Mouse (Mus musculus) neural tube, embryonic 10.5 days (tissue): ENCODE data around the gene Lrrc7.

Experiments used
- DNase-seq: peaks from one replicate; pipeline ENCODE4 v3.0.0-alpha.2; 2017; ENCODE audit warnings: low spot score; ENCODE audit errors: extremely low spot score

Gene Lrrc7

GRCm38 (mm10) chr3:158561987-158562360, at the start of gene Lrrc7:
Gene Lrrc7, minus strand, starts transcription at chr3:158562221.
- peak; percentile 77 for DNase-seq

GRCm38 (mm10) chr3:158607065-158607464, 45.0 kb upstream of the Lrrc7 start:
- DNase-seq = no peak

- DNase-seq = no peak
Observed at GRCm38 (mm10) chr3:158605274-158605673, 43.3 kb upstream of the Lrrc7 start.

GRCm38 (mm10) chr3:158561256-158561986, 600 bp downstream of the Lrrc7 start:
- peak; percentile 67 for DNase-seq

- DNase-seq = peak; percentile 65
Observed at GRCm38 (mm10) chr3:158560891-158561255, 1.1 kb downstream of the Lrrc7 start.

- DNase-seq = peak; percentile 20
Observed at GRCm38 (mm10) chr3:158559691-158560650, 2.0 kb downstream of the Lrrc7 start.

GRCm38 (mm10) chr3:158559131-158559658, 2.8 kb downstream of the Lrrc7 start:
- no peak for DNase-seq

- DNase-seq = no peak
Observed at GRCm38 (mm10) chr3:158558631-158559030, 3.4 kb downstream of the Lrrc7 start.

- DNase-seq = no peak
Observed at GRCm38 (mm10) chr3:158554280-158554679, 7.7 kb downstream of the Lrrc7 start.

GRCm38 (mm10) chr3:158552105-158552504, 9.9 kb downstream of the Lrrc7 start:
- DNase-seq = no peak

- no peak for DNase-seq
Observed at GRCm38 (mm10) chr3:158543481-158543880, 18.5 kb downstream of the Lrrc7 start.

- DNase-seq = no peak
Observed at GRCm38 (mm10) chr3:158532859-158533258, 29.2 kb downstream of the Lrrc7 start.

GRCm38 (mm10) chr3:158528471-158528870, 33.5 kb downstream of the Lrrc7 start:
- no peak for DNase-seq

- DNase-seq = no peak
Observed at GRCm38 (mm10) chr3:158493730-158494129, 68.3 kb downstream of the Lrrc7 start.

GRCm38 (mm10) chr3:158479677-158480076, 82.3 kb downstream of the Lrrc7 start:
- DNase-seq = no peak

- DNase-seq = no peak
Observed at GRCm38 (mm10) chr3:158400600-158400999, 161.4 kb downstream of the Lrrc7 start.

GRCm38 (mm10) chr3:158391534-158391933, 170.5 kb downstream of the Lrrc7 start:
- no peak for DNase-seq

- no peak for DNase-seq
Observed at GRCm38 (mm10) chr3:158388076-158388454, 174.0 kb downstream of the Lrrc7 start.

- no peak for DNase-seq
Observed at GRCm38 (mm10) chr3:158387413-158388075, 174.5 kb downstream of the Lrrc7 start.

- DNase-seq = no peak
Observed at GRCm38 (mm10) chr3:158386848-158387247, 175.2 kb downstream of the Lrrc7 start.

- DNase-seq = peak; percentile 42
Observed at GRCm38 (mm10) chr3:158375885-158376284, 186.1 kb downstream of the Lrrc7 start.

- no peak for DNase-seq
Observed at GRCm38 (mm10) chr3:158369169-158369568, 192.9 kb downstream of the Lrrc7 start.
